Mouse (Mus musculus): ENCODE results near the gene Ccdc159.

Ccdc159 gene

DNA sequence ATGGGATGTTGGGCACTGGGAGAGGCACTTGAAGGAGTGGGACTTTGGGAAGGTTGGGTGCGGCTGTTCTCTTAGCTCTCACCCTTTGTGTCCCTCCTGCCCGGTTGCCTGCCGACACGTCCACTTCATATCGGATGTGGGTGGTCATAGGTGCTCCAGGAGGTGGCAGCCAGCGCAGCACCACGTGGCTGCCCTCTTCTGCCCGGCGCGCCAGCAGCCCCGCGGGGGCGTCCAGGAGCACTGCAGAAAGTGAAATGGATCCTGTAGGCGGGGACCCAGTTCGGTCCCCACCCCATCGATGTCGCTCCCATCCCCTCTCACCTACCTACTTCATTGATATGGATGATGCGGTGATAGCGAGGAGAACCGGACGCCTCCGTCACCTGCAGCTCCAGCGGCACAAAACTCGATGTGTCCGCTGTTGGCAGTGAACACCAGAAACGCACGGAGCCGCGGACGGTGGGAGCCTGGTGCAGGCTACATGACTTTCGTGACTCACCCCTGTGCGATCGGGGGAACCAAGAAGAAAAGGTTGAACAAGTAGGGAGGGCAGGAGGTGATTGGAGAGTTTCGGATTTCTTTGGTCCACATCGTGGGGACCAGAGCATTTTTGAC, 34.2 kb downstream of the Ccdc159 start:
- no peak for DNase-seq (ENCODE audit: low spot score)

GRCm38 (mm10) chr9:21962010-21962409, 34.7 kb downstream of the Ccdc159 start:
- DNase-seq (ENCODE audit: low spot score): no peak

DNA sequence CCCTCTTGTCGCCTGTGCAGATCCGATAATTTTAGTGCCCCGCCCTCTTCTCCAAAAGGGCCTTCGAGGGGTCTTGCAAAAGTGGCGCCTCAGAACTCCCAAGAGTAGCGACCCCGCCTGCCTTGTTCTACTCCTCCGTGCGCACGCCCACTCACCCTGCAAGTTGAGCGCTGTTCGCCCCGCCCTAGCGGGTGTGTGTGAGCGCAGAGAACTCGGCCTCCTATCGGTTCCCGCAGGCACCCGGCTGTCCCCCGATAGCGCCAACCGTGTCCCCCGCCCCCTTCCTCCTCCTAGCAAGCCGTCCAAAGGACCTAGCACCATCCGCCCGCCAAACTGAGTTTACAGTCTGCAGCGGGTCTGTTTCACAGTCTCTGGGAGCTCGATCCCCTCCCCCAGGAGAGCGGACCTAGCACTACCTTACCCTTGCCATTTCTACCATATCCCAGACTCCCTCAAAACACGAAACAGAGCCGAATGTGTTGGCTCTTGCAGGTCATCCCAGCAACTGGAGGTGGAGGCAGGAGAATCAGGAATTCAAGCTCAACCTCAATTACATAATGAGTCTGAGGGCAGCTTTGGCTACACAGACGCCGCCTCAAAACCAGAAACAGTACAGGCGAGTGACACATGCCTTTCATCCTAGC, 35.3 kb downstream of the Ccdc159 start:
- no peak for DNase-seq (ENCODE audit: low spot score)

GRCm38 (mm10) chr9:21963417-21963816, 36.1 kb downstream of the Ccdc159 start, which contains the start of gene Epor:
Gene Epor, minus strand, starts transcription at chr9:21963506.
- no peak for DNase-seq (ENCODE audit: low spot score)

DNA sequence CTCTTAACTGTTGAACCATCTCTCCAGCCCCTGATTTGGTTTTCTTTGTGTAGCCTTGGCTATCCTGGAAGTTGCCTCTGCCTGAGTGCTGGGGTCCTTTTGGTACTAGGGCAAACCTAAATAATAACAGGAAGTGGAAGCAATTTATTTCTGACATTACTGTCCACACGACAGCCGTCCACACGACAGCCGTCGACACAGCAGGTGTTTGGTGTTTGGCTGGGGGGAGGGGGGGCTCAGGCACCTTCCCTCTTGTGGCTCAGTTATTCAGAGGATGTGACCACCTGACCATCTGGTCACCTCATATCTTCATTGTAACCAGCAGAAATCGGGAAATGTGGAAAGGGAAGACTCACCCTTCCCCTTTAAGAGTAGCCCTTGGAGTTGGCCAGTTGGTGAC, 41.6 kb downstream of the Ccdc159 start:
- no peak for DNase-seq (ENCODE audit: low spot score)

- DNase-seq (ENCODE audit: low spot score): no peak
Measured at GRCm38 (mm10) chr9:21969304-21969703, 42.0 kb downstream of the Ccdc159 start.

- DNase-seq (ENCODE audit: low spot score): no peak
Measured at GRCm38 (mm10) chr9:21976626-21977175, 49.4 kb downstream of the Ccdc159 start.

GRCm38 (mm10) chr9:21977331-21977730, 50.1 kb downstream of the Ccdc159 start:
- no peak for DNase-seq (ENCODE audit: low spot score)

- DNase-seq (ENCODE audit: low spot score): no peak
Measured at GRCm38 (mm10) chr9:21977972-21978371, 50.7 kb downstream of the Ccdc159 start.

DNA sequence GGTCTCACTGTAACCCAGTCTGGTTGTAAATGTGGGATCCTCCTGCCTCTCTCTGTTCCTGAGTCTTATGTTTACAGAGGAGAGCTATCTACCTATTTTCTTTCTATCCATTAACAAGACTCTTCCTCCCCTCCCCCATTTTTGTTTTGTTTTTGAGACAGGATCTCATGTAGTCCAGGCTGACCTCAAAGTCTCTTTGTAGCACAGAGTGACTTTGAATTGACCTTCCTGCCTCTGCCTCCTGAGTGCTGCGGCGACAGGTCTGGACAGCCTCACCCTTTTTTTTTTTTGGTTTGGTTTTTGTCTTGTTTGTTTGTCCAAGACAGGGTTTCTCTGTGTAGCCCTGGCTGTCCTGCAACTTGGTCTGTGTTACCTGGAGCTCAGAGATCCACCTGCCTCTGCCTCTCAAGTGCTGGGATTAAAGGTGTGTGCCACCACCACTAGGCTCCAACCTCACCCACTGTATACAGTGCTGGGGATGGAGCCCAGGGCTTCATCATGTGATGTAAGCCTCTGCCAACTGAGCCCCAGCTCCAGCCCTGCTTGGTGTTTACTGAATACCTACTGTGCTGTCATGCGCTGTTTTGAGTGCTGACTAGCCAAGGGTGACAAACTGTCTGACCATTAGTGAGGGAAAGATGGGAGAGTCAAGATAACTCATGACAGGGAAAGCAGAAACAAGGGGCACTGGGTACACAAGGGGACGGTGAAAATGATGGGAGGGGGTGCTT, 51.3 kb downstream of the Ccdc159 start:
- DNase-seq (ENCODE audit: low spot score): no peak

DNA sequence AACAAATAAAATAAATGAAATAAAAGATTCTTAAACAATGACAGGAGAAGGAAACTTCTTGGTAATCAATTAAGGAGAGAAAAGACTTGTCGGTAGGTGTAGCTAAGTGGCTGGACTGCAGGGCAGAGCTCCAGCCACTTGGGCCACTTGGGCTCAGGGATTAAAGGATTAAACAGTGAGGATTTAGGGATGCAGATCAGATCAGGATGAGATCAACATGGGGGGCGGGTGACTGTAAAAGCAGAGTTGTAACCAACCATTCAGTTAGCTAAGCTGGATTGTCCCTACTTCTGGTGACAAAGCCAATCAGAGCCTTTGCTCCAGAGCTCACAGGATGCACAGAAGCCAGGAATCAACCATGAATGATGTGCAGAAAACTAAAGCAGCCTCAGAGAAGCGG, 56.6 kb downstream of the Ccdc159 start:
- DNase-seq (ENCODE audit: low spot score): no peak
